Mouse (Mus musculus): ENCODE results near the gene Aldoc.

DNA sequence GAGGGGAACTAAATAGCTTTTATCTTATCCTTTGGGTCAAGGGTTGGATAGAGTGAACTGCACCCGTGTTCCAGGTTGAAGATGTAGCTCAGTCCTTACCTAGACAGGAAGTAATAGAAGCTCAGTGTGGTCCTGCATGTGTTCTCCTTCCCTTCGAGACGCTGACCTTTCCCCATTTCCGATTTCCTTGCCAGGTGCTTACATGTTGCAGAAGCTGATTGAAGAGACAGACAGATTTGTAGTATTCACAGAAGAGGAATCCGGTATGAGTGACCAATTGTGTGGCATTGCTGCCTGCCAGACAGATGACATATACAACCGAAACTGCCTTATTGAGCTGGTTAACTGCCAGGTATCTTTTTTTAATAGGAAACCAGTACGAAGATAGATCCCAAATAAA lies 43.9 kb upstream of the Aldoc start:
- TF ChIP-seq CTCF (IDR thresholded peaks at IDR 0.05; ENCODE audit: extremely low read depth, insufficient read depth, insufficient read length, insufficient replicate concordance) (no peak), POLR2A (IDR thresholded peaks at IDR 0.05; ENCODE audit: low read depth, low read length) (no peak)
